Comparison of ENCODE assay signal across 9 mouse cellular contexts in genomic region chr19:46329951-46330350, GRCm38 (mm10). TPM values are rescaled to one million over a fixed set of nuclear protein-coding genes. Genes with fewer than 3 reads are reported as not detected.
A peak's percentile ranks its signal among the peaks of the same experiment; 100 is the strongest.
DNase-seq lines count a peak whose midpoint lies in the region; ATAC-seq lines count a peak whose summit lies in the region.
"Had no signal": no experiment of that assay in that cellular context is flagged by ENCODE, and none has a peak within 500 bp of the region (broad histone marks: within the 10 kb centered on the region; RNA-seq: fewer than 3 reads in every experiment).

No protein-coding gene starts in this region.

- peak overlapping the region; percentile 99 for H3K4me2 ChIP-seq in forebrain, embryonic 15.5 days (replicated peaks)

- H3K9me3 ChIP-seq in forebrain, embryonic 15.5 days: no peaks in the 10 kb centered on the region

- intact Hi-C loops in heart, postnatal 25 days (cut with DNase I): no loop called here

- H3K27ac ChIP-seq in forebrain, embryonic 15.5 days (replicated peaks): no peak overlapping the region
- H3K27ac ChIP-seq: macrophage had no signal

- H3K9ac ChIP-seq in forebrain, embryonic 15.5 days (replicated peaks): no peak overlapping the region

- ATAC-seq in forebrain, embryonic 15.5 days (replicated peaks): no peak

- H3K36me3 ChIP-seq in forebrain, embryonic 15.5 days: peaks cover 18% of the 10 kb centered on the region; the same call in 1 of the 2 replicates

- H3K27me3 ChIP-seq in forebrain, embryonic 15.5 days: no peaks in the 10 kb centered on the region

- peak; percentile 79 for DNase-seq in Muller cell, postnatal 12 days (ENCODE audit: inconsistent ontology term)
- DNase-seq in cerebellum, adult 18-20 months: peak; percentile 89
- DNase-seq in heart, postnatal 25 days (ENCODE audit: low spot score): peak; percentile 53
- DNase-seq in layer of hippocampus, adult 8-10 months (ENCODE audit: low spot score in 2 of 2): peak; percentile 62 to 72
- DNase-seq in lung, postnatal 14 days: peak; percentile 93
- peak; percentile 86 for DNase-seq in retina, embryonic 14.5 days (ENCODE audit: low spot score)
- DNase-seq in urinary bladder, postnatal 36 days (ENCODE audit: low spot score in 2 of 2): peak; percentile 78 to 86

- WGBS in forebrain, embryonic 15.5 days: 7% methylated on average over 16 of the region's 16 CpGs

- H3K4me1 ChIP-seq in forebrain, embryonic 15.5 days: peaks cover 48% of the 10 kb centered on the region

- peak overlapping the region; percentile 71 for H3K4me3 ChIP-seq in forebrain, embryonic 15.5 days

RNA-seq across cellular contexts. Expression of gene Fbxl15, which starts 2.0 kb away (rescaled TPM):
- 37.5 and 40.2 TPM in 2 replicates for polyA plus RNA-seq in forebrain, embryonic 15.5 days (2015; fragmentation: Nextera tagmentation; extraction: Ambion mirVana)
- total RNA-seq in heart, postnatal 25 days (2021): 1 to 10 TPM; 5.2 to 6.0 TPM
- 10 to 100 TPM; 22.9 to 29.3 (median 25.8) TPM for total RNA-seq in layer of hippocampus, adult 8-10 months (2022)

RNA-seq across cellular contexts. Expression of gene Psd, which starts 3.0 kb away (rescaled TPM):
- 78.2 and 79.9 TPM in 2 replicates for polyA plus RNA-seq in forebrain, embryonic 15.5 days (2015; fragmentation: Nextera tagmentation; extraction: Ambion mirVana)
- 1 to 10 TPM; 1.2 to 1.3 TPM for total RNA-seq in heart, postnatal 25 days (2021)
- 100 to 1,000 TPM; 602 to 631 (median 613) TPM for total RNA-seq in layer of hippocampus, adult 8-10 months (2022)

RNA-seq across cellular contexts. Expression of gene Cuedc2, which starts 8.6 kb away (rescaled TPM):
- polyA plus RNA-seq in forebrain, embryonic 15.5 days (2015; fragmentation: Nextera tagmentation; extraction: Ambion mirVana): 351 and 362 TPM in 2 replicates
- total RNA-seq in heart, postnatal 25 days (2021): 10 to 100 TPM; 80.9 to 87.7 TPM
- total RNA-seq in layer of hippocampus, adult 8-10 months (2022): 100 to 1,000 TPM; 158 to 175 (median 166) TPM

RNA-seq across cellular contexts. Expression of gene Mfsd13a, which starts 11.0 kb away (rescaled TPM):
- polyA plus RNA-seq in forebrain, embryonic 15.5 days (2015; fragmentation: Nextera tagmentation; extraction: Ambion mirVana): 8.7 and 9.3 TPM in 2 replicates
- total RNA-seq in heart, postnatal 25 days (2021): 1 to 10 TPM; 1.9 to 2.3 TPM
- total RNA-seq in layer of hippocampus, adult 8-10 months (2022): 10 to 100 TPM; 28.3 to 30.7 (median 30.3) TPM

RNA-seq across cellular contexts. Expression of gene 2310034G01Rik, which starts 20.2 kb away (rescaled TPM):
- polyA plus RNA-seq in forebrain, embryonic 15.5 days (2015; fragmentation: Nextera tagmentation; extraction: Ambion mirVana): 2.5 and 2.6 TPM in 2 replicates
- under 1 TPM; 0.36 to 0.70 TPM for total RNA-seq in heart, postnatal 25 days (2021)
- total RNA-seq in layer of hippocampus, adult 8-10 months (2022): 1 to 10 TPM in 3 of 4 experiments, under 1 TPM in 1; 0.89 to 1.5 (median 1.3) TPM

Comparison
In these comparisons a context has a peak if more than half of its experiments do, and no peak if none do; other contexts are left out.
1. RNA of gene Psd, which starts 3.0 kb away (total RNA-seq): 602 to 631 TPM in layer of hippocampus, adult 8-10 months; 1.2 to 1.3 TPM in heart, postnatal 25 days; every median in the first group is over 100 times any median in the second.
2. Peak in every context shown above with its lines, with median percentiles within 50 percentile points of each other: DNase-seq.